Mouse (Mus musculus): ENCODE data around the gene Hspa12b. TPM values are rescaled to one million over a fixed set of nuclear protein-coding genes. Genes with fewer than 3 reads are reported as not detected.

Gene Hspa12b
- 10 to 100 TPM; 11.7 to 14.8 TPM for total RNA-seq (2021)
- long read RNA-seq, experiment 1, transcript Hspa12b-201 (13 exons, 3,413 nt) = major isoform, 6 of 9 reads
- long read RNA-seq, experiment 1, partial matches to known transcripts = 0 of 9 reads
- long read RNA-seq, experiment 1, other reads (novel, unspliced or antisense) = 3 of 9 reads
- long read RNA-seq, experiment 2, partial matches to known transcripts = 1 of 7 reads
- long read RNA-seq, experiment 2, other reads (novel, unspliced or antisense) = 1 of 7 reads

GRCm38 (mm10) chr2:131127161-131127730 is at the start of gene Hspa12b:
TSS of gene Hspa12b (plus strand) at chr2:131127280.
- no peak for TF ChIP-seq CTCF (IDR thresholded peaks at IDR 0.05)
- Histone ChIP-seq H3K27ac (peak within 1 kb of the TSS; percentile 93), H3K4me3 (peak within 1 kb of the TSS; percentile 79)
- DNase-seq = peak; percentile 82
- intact Hi-C loops (cut with DNase I) = loop anchor here (2.0 kb wide), 1 partner anchor 30 kb away; no protein-coding TSS in a partner anchor

DNA sequence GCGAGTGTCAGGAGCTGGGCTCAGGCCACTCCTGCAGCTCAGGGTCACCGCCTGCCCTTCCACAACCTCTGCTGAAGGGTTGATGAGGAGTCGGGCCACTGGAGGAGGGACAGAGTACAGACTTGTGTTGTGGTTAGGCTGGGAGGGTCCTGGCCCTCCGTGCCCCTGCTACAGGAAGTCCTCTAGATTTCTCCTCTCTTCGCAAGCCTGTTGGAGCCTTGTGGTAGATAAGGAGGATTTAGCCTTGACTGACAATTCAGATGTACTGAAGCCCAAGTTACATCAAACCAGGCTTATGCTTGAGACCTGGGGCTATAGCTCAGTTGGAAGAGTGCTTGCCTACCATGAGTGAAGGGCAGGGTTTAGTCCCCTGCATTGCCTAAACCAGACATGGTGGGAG is 46.6 kb upstream of the Hspa12b start:
- no peak for TF ChIP-seq CTCF (IDR thresholded peaks at IDR 0.05)
- intact Hi-C loops (cut with DNase I) = no loop called here
- no peak overlapping the region for H3K4me3 ChIP-seq
- H3K27ac ChIP-seq = no peak overlapping the region
- DNase-seq = no peak

DNA sequence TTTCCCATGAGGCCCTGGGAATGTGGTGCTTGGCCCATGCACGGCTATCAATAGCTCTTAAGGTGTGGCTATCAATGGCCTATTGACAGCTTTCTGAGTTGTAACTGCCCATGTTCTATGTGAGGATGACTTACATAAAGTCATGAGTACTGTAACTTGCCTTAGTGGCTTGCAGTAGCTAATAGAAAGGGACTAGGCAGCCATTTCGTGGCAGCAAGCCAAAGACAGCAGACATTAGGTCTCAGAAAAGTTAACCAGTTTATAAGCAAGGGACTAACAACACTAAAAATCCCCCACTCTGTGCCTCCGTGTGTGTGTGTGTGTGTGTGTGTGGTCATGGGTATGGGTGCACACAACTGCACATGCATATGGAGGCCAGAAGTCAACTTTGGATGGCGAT is 42.9 kb upstream of the Hspa12b start:
- intact Hi-C loops (cut with DNase I) = no loop called here
- H3K4me3 ChIP-seq = no peak overlapping the region
- DNase-seq = no peak
- no peak overlapping the region for H3K27ac ChIP-seq
- no peak for TF ChIP-seq CTCF (IDR thresholded peaks at IDR 0.05)

- intact Hi-C loops (cut with DNase I) = no loop called here
- DNase-seq = no peak
- H3K27ac ChIP-seq = peak within 1 kb of the TSS; percentile 38
- no peak for TF ChIP-seq CTCF (IDR thresholded peaks at IDR 0.05)
- peak within 1 kb of the TSS; percentile 39 for H3K4me3 ChIP-seq
Observed at GRCm38 (mm10) chr2:131086667-131087390, 40.3 kb upstream of the Hspa12b start, which contains the start of gene Siglec1. TSS of gene Siglec1 (minus strand) at chr2:131086765.

DNA sequence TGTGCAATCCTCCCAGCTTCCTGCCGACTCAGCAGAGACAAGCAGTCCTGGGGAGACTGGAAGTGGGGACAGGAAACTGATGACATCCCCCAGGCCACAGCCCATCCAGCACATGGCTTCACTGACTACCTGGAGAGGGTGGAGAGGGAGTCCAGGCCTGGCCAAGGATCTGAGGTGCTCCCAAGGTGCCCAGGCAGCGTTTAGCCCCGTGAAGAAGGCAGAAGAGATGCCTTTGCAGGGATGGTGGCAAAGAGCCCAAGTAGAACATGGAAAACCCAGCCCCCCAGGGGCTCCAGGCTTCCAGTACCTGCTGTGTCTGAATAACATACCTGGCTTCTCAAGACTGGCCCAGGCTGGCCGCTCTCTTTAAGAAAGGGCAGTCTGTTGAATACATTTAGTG is 38.5 kb upstream of the Hspa12b start:
- Histone ChIP-seq H3K27ac (peak overlapping the region; percentile 41; the same call in 1 of the 2 replicates), H3K4me3 (no peak overlapping the region)
- no peak for DNase-seq
- intact Hi-C loops (cut with DNase I) = no loop called here
- TF ChIP-seq CTCF (IDR thresholded peaks at IDR 0.05) = no peak

GRCm38 (mm10) chr2:131089634-131090033 is 37.4 kb upstream of the Hspa12b start:
- H3K4me3 ChIP-seq = no peak overlapping the region
- TF ChIP-seq CTCF (IDR thresholded peaks at IDR 0.05) = no peak
- no peak overlapping the region; the same call in 1 of the 2 replicates for H3K27ac ChIP-seq
- intact Hi-C loops (cut with DNase I) = no loop called here
- no peak for DNase-seq

GRCm38 (mm10) chr2:131090852-131091251 is 36.2 kb upstream of the Hspa12b start:
- no peak for DNase-seq
- intact Hi-C loops (cut with DNase I) = no loop called here
- Histone ChIP-seq H3K27ac (no peak overlapping the region), H3K4me3 (no peak overlapping the region)
- no peak for TF ChIP-seq CTCF (IDR thresholded peaks at IDR 0.05)

- H3K4me3 ChIP-seq = no peak overlapping the region
- TF ChIP-seq CTCF (IDR thresholded peaks at IDR 0.05) = no peak
- no peak overlapping the region for H3K27ac ChIP-seq
- no peak for DNase-seq
- intact Hi-C loops (cut with DNase I) = no loop called here
Observed at GRCm38 (mm10) chr2:131093577-131093976, 33.5 kb upstream of the Hspa12b start.

DNA sequence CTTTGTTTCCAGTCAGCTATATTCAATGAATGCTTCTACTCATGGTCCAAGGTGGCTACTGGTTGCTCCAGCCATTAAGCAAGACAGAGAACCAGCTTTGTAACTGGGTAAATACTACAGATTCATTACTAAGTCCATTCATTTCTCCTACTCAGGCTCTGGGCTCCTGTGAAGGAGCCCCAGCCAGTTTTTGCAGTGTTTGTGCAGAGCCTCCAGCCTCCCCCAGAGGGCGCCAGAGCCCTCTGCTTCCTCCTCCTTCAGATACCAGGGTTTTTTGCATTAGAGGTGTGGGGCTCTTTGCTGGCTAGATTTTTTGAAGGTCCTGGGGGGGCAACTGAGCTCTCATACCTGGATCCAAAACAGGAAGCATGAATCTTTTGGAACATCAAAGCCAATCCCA is 32.3 kb upstream of the Hspa12b start:
- DNase-seq = peak; percentile 77
- intact Hi-C loops (cut with DNase I) = loop anchor here (1.0 to 5.0 kb wide), 5 partner anchors 47 to 322 kb away; partner anchors contain the start of gene 1700037H04Rik
- no peak; the same call in 1 of the 2 replicates for TF ChIP-seq CTCF (IDR thresholded peaks at IDR 0.05)

DNA sequence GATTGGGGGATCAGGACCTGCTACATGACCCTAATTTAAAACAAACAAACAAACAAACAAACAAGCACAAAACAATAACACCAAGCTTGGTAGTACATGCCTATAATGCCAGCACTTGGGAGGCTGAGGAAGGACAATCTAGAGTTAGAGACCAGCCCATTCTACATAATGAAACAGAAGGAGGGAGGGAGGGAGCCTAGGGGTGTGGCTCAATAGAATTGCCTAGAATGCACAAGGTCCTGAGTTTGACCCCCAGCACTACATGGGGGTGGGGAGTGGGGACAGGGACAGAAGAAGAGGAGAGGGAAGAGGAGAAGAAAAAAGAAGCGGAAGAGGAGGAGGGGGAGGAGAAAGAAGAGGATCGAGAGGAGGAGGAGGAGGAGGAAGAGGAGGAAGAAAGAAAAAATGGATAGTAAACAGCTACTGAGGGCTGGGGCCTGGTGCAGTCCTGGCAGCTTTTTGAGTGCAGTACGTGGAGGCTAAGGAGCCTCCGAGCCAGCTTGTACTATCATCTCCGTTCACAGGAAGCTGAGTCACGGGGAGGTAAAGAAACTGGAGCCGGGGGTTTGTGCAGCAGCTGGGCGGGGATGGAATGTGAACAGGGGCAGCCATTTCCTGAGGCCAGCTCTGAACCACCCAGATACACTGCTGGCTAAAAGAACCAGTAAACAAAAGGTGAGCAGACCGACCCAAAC is 30.8 kb upstream of the Hspa12b start:
- peak overlapping the region; percentile 83 for H3K27ac ChIP-seq
- peak; percentile 65 for DNase-seq
- intact Hi-C loops (cut with DNase I) = loop anchor here (2.0 to 5.0 kb wide), 2 partner anchors 31 to 66 kb away; partner anchors contain the start of genes 1700037H04Rik and Hspa12b
- peak overlapping the region; percentile 41 for H3K4me3 ChIP-seq
- TF ChIP-seq CTCF (IDR thresholded peaks at IDR 0.05) = no peak

More for the DNA sequence above, 32.3 kb upstream of the Hspa12b start:
- Histone ChIP-seq H3K27ac (peak overlapping the region; percentile 83), H3K4me3 (no peak overlapping the region)

GRCm38 (mm10) chr2:131097087-131097486 is 30.0 kb upstream of the Hspa12b start:
- Histone ChIP-seq H3K27ac (peak overlapping the region; percentile 83), H3K4me3 (no peak overlapping the region)
- intact Hi-C loops (cut with DNase I) = loop anchor here (2.0 to 5.0 kb wide), 2 partner anchors 30 to 65 kb away; partner anchors contain the start of genes 1700037H04Rik and Hspa12b
- no peak for TF ChIP-seq CTCF (IDR thresholded peaks at IDR 0.05)
- no peak for DNase-seq

DNA sequence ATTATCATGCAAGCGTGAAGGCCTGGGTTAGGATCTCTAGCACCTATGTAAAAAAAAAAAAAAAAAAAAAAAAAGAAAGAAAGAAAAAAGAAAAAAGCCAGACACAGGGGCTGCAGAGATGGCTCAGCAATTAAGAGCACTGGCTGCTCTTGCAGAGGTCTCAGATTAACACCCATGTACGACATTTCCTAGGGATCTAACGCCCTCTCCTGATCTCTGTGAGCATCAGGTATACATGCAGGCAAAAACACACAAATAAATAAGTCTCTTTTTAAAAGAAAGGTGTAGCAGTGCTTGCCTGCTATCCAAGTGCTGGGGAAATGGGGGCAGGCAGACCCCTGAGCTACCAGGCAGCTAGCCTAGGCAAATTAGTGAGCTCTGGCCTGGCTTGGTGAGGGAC is 25.6 kb upstream of the Hspa12b start:
- Histone ChIP-seq H3K4me3 (no peak overlapping the region), H3K27ac (no peak overlapping the region)
- no peak for DNase-seq
- no peak for TF ChIP-seq CTCF (IDR thresholded peaks at IDR 0.05)
- intact Hi-C loops (cut with DNase I) = no loop called here
